Mouse (Mus musculus) bone marrow macrophage, adult 2 months (primary cell): ENCODE data around the gene Arhgef1.

Experiments used
- CTCF ChIP-seq: IDR thresholded peaks from 2 replicates; pipeline ENCODE4 v1.5.1; 2012; ENCODE audit warnings: low read depth, mild to moderate bottlenecking, low read length, moderate library complexity
- POLR2A ChIP-seq: IDR thresholded peaks from 2 replicates; pipeline ENCODE4 v1.6.1; 2012; ENCODE audit warnings: mild to moderate bottlenecking, low read depth, low read length, borderline replicate concordance

- no peak for TF ChIP-seq POLR2A
- no peak for TF ChIP-seq CTCF
These were observed 16.4 kb upstream of the Arhgef1 start for GRCm38 (mm10) chr7:24886308-24886633.
